Mouse (Mus musculus) kidney, adult 2 months (tissue): ENCODE measurements around the gene Hmgn2.

Source experiments
- CTCF ChIP-seq: fragments of 200-500 bp; conservative IDR thresholded peaks from 2 replicates; pipeline ENCODE4 v1.5.1; 2011; ENCODE audit warnings: low read depth, mild to moderate bottlenecking, control low read depth, low read length, moderate library complexity, mixed read lengths; ENCODE audit not compliant: insufficient read depth, insufficient read length
- POLR2A ChIP-seq: fragments of 200-500 bp; IDR thresholded peaks from one replicate; pipeline ENCODE4 v1.6.1; 2011; ENCODE audit warnings: low read depth, low read length, control low read depth

DNA sequence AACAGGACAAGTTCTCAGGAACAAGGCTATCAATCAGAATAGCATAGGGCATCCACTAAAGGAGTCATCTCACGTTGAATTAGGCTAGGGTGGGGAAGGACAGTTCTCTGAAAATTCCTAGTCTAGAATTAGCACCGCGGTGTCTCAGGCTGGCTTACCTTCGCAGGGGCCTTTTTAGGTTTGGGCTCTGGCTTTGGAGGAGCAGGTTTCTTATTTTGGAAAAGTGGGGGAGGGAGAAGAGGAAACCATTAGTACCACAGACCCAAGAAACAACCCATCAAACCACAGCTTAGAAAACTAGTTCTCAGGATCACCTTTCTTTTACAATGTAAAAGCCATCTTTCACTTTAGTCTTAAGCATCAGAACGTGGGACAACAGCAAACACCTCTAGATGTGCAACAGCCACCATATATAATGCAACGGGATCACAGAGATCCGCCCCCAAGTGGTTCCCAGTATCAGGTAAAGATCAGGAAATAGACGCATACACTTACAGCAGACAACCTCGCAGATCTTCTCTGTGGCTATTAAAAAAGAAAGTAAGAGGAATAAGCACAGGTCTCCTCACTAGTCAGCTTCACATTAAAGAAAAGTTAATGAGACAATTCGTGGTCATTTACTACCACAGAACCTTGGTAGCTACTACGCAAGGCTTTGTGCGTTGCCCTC is 2.0 kb downstream of the Hmgn2 start:
- no peak for TF ChIP-seq POLR2A
- TF ChIP-seq CTCF, result no peak
